Mouse (Mus musculus) E14TG2a.4 (cell line): Measurements from ENCODE around the gene Pcbp3.

Experiments used
- H3K27me3 ChIP-seq: 2 replicates; pipeline ENCODE4 v1.6.1; 2014; ENCODE audit warnings: low read length, control low read depth; ENCODE audit not compliant: insufficient read depth
- H3K36me3 ChIP-seq: 2 replicates; pipeline ENCODE4 v1.6.1; 2014; ENCODE audit warnings: low read length, control low read depth; ENCODE audit not compliant: insufficient read depth
- H3K4me1 ChIP-seq: replicated peaks from 2 replicates; pipeline ENCODE4 v1.6.1; 2014; ENCODE audit warnings: low read depth, low read length, control low read depth
- H3K4me3 ChIP-seq: replicated peaks from 2 replicates; pipeline ENCODE4 v1.5.1; 2014; ENCODE audit warnings: mild to moderate bottlenecking, low read length
- H3K9me3 ChIP-seq: 2 replicates; pipeline ENCODE4 v1.6.1; 2014; ENCODE audit warnings: low read length, control low read depth
- CTCF ChIP-seq: conservative IDR thresholded peaks from 2 replicates; pipeline ENCODE4 v1.5.1; 2014; ENCODE audit warnings: low read length
- NANOG ChIP-seq: IDR thresholded peaks from 2 replicates; pipeline ENCODE4 v1.6.1; 2014; ENCODE audit warnings: borderline replicate concordance, low read length, mixed read lengths
- POU5F1 ChIP-seq: IDR thresholded peaks from 2 replicates; pipeline ENCODE4 v1.6.1; 2014; ENCODE audit warnings: low read length, borderline replicate concordance

Pcbp3 gene

DNA sequence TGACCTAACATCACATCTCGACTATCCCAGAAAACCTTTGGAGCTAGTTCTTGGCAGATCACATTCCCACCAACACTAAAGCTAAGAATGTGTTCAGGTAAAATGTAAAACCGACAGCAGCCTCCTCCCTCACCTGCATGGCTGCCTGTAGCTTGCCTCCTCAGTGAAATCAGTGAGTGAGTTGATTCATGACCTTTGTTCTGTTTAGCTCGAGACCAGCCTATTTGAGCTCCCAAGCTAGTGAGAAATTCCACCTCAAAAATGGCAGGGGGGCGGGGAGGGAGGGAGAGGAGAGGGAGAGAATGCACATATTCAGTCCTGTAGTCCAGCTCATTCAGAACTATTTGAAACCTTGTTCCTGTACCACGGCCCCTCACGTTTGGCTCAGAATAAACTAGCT is 86.4 kb downstream of the Pcbp3 start:
- Histone ChIP-seq H3K9me3 (peaks cover 28% of the 10 kb centered on the region), H3K36me3 (peaks cover 13% of the 10 kb centered on the region), H3K4me3 (no peak overlapping the region), H3K27me3 (no peaks in the 10 kb centered on the region), H3K4me1 (no peaks in the 10 kb centered on the region)
- no peak for TF ChIP-seq NANOG
- no peak for TF ChIP-seq POU5F1
- TF ChIP-seq CTCF: no peak

DNA sequence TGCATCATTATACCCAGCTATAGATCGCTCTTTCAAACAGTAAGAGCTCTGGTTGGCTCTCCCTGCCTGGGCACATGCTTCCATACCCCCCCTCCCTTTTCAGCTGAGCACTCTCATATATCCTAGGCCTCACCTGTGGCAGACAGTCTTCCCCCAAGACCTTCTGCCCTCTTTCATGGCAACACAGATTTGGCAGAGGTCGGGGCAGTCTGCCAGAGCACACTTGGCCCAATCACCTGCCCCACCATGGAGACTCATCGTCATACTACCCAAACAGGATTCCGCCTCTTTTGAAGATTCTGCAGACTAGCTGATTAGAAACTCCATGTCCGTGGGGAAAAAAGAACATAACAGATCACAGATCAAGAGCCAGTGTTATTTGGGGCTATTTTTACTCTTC is 86.8 kb downstream of the Pcbp3 start:
- Histone ChIP-seq H3K4me3 (no peak overlapping the region), H3K9me3 (peaks cover 28% of the 10 kb centered on the region), H3K4me1 (no peaks in the 10 kb centered on the region), H3K27me3 (no peaks in the 10 kb centered on the region), H3K36me3 (peaks cover 13% of the 10 kb centered on the region)
- TF ChIP-seq CTCF: no peak
- TF ChIP-seq NANOG: no peak
- no peak for TF ChIP-seq POU5F1

DNA sequence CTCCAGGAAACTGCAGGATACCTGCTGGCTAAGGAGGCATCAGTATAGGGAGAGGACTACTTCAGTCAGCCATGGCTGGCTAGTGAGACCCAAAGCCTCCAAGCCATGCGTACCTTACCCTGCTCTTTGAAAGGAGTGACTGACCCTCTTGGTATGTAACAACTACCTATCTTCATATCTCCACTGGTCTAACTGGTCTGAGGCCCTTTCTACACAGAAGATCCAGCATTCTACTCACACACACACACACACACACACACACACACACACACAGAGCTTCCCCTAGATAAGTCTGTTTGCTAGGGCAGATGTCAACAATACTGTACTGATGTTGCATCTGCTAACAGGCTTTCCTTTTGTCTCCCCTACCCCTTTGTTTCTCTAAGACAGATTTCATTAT is 87.3 kb downstream of the Pcbp3 start:
- H3K36me3 ChIP-seq: peaks cover 13% of the 10 kb centered on the region
- H3K27me3 ChIP-seq: no peaks in the 10 kb centered on the region
- H3K9me3 ChIP-seq: peaks cover 28% of the 10 kb centered on the region
- H3K4me3 ChIP-seq: no peak overlapping the region
- TF ChIP-seq CTCF (no peak), POU5F1 (no peak), NANOG (no peak)
- no peaks in the 10 kb centered on the region for H3K4me1 ChIP-seq

DNA sequence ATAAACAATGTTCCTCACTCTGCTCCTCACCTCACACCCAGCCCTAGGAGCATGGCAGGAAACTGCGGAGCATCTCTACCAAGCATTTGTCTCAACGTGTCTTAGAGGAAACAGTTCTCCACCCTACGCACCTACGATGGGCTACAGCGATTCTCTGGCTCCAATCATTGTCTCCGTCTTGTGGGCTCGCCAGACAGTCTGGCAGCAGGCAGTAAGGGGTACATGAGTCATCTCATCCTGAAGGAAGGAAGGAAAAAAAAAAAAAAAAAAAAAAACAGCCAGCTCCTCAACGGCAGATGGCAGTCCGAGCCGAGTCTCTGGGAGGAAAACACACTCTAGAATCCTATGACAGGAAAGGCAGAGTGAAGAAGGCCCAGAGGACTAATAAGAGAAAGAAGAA is 87.7 kb downstream of the Pcbp3 start:
- H3K36me3 ChIP-seq: peaks cover 13% of the 10 kb centered on the region
- no peaks in the 10 kb centered on the region for H3K4me1 ChIP-seq
- no peaks in the 10 kb centered on the region for H3K27me3 ChIP-seq
- H3K9me3 ChIP-seq: peaks cover 28% of the 10 kb centered on the region
- H3K4me3 ChIP-seq: no peak overlapping the region
- TF ChIP-seq POU5F1: no peak
- TF ChIP-seq NANOG: no peak
- TF ChIP-seq CTCF: no peak

DNA sequence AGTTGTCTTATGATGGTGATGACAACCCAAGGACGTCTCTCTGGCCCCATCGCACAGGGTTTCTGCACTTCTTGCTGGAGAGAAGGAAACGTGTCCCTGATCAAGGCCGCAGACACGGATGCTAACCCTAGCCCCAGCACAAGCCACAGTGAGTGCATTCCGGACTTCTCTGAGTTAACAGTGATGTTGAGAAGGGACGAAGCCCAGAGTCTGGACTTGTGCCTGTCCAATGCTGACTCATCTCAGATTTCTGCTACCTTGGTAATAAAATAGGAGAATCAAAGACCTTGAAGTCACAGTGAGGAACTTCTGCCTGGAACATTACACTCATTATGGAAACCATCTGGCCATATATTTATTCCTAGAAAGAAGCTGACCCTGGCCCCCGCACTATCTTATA is 89.0 kb downstream of the Pcbp3 start:
- H3K9me3 ChIP-seq: peaks cover 28% of the 10 kb centered on the region
- H3K27me3 ChIP-seq: no peaks in the 10 kb centered on the region
- no peak overlapping the region for H3K4me3 ChIP-seq
- H3K36me3 ChIP-seq: peaks cover 13% of the 10 kb centered on the region
- no peaks in the 10 kb centered on the region for H3K4me1 ChIP-seq
- no peak for TF ChIP-seq CTCF
- no peak for TF ChIP-seq NANOG
- no peak for TF ChIP-seq POU5F1

DNA sequence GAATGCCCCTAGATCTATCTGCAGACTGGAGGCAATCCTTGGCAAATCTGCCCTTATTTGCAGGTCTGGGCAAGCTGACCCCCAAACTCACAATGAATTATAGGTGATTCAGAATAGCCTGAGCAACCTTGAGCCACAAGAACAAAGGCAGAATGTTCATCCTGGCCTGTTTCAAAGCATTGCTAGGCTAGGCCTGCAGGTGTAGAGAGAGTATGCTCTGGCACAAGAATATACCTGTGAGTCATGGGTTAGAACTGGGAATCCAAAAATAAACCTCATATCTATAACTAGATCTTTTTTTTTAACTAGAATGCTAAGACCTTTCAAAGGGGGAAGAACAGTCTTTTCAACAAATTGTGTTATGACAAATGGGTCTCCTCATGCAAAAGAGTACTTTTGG is 95.8 kb downstream of the Pcbp3 start:
- no peaks in the 10 kb centered on the region for H3K36me3 ChIP-seq
- no peak for TF ChIP-seq NANOG
- no peak for TF ChIP-seq POU5F1
- no peak for TF ChIP-seq CTCF
- H3K4me1 ChIP-seq: no peaks in the 10 kb centered on the region

DNA sequence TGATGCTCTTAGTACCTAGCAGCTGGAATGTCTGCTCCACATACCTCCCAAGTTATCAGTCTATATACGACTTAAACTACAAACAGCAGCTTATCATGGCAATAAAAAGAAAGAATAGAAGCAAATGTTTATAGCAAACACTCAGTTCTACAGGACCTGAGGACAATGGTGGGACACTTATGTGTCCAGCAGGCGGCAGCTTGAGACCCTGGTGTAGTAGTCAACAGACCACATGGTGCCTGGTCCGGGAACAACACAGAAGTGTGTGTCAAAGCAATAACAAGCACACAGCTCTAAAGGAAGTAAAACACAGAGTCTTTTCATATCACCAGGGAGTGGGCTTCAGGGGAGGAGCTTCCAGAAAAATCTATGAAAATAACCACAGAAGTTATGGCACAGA is 100.7 kb downstream of the Pcbp3 start:
- H3K4me1 ChIP-seq: peaks cover 3% of the 10 kb centered on the region; the same call in 1 of the 2 replicates
- H3K4me3 ChIP-seq: no peak overlapping the region
- H3K9me3 ChIP-seq: no peaks in the 10 kb centered on the region
- no peak for TF ChIP-seq CTCF
- no peaks in the 10 kb centered on the region for H3K27me3 ChIP-seq
- no peaks in the 10 kb centered on the region for H3K36me3 ChIP-seq

More for the DNA sequence above, 95.8 kb downstream of the Pcbp3 start:
- H3K4me3 ChIP-seq: no peak overlapping the region
- no peaks in the 10 kb centered on the region for H3K9me3 ChIP-seq
- no peaks in the 10 kb centered on the region for H3K27me3 ChIP-seq

DNA sequence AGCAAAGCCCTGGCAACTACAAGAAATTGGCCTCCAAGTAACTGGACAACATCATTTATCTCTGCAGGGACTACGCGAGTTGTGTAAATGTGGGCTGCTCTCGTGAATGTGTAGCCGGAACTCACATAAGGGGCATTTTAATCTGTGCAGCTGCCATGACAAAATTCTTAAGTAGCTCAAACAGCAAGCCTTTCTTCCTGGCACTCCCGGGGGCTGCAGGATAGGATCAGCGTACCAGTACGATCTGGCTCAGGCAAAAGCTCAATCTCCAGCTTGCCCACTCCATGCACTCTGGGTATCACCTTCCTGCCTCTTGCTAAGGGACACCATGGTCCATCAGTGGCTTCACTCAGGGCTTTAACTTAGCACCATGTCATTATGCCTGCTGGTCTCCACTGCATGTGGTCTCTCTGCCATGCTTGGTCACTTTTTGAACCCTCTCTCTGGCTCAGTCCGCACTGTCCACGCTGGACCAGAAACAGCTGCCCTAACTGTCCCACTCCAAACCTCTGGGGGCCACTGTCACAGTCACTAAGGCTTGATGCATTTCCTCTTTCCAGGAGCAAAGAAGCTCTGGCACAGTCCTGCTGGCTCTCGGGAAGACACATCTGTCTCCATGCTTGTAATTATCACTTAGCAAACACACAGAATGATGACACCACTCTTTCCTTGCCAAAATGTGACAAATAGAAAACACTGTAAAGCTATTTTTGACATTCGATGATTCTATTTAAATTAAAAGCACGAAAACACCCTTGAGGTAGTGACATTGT is 102.1 kb downstream of the Pcbp3 start:
- Histone ChIP-seq H3K9me3 (no peaks in the 10 kb centered on the region), H3K4me3 (no peak overlapping the region), H3K27me3 (no peaks in the 10 kb centered on the region), H3K4me1 (peaks cover 3% of the 10 kb centered on the region; the same call in 1 of the 2 replicates), H3K36me3 (no peaks in the 10 kb centered on the region)
- no peak for TF ChIP-seq POU5F1
- TF ChIP-seq CTCF: no peak
- no peak for TF ChIP-seq NANOG

DNA sequence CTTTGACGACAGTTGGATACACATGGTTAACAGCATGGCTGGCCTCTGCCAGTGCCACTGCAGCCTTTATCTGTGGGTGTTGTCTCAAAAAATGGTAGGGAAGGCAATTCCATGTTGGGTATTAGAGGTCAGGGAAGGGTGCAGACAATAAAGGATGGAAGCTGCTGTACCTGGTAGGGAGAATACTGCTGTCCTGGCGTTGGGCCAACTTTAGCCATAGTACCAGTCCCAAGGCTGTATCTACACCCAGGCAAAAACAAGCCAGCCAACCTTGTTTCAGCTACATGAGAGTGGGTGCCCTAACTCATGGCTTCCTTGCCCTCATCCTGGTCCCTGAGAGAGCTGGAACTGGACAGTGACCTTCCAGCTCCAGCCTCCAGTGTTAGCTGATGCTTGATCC is 103.8 kb downstream of the Pcbp3 start:
- H3K4me3 ChIP-seq: no peak overlapping the region
- no peaks in the 10 kb centered on the region for H3K27me3 ChIP-seq
- H3K4me1 ChIP-seq: peaks cover 3% of the 10 kb centered on the region; the same call in 1 of the 2 replicates
- H3K9me3 ChIP-seq: no peaks in the 10 kb centered on the region
- H3K36me3 ChIP-seq: no peaks in the 10 kb centered on the region
- TF ChIP-seq NANOG: no peak
- TF ChIP-seq CTCF: no peak
- no peak for TF ChIP-seq POU5F1
